Comparison of ENCODE assay signal across 27 mouse cellular contexts in genomic region chr7:96479139-96479538, GRCm38 (mm10).
DNase-seq lines count a peak whose midpoint lies in the region; ATAC-seq and TF ChIP-seq lines count a peak whose summit lies in the region.
"Had no signal": no experiment of that assay in that cellular context is flagged by ENCODE, and none has a peak within 500 bp of the region (broad histone marks: within the 10 kb centered on the region; RNA-seq: fewer than 3 reads in every experiment).

No protein-coding gene starts in this region.

- 80% methylated on average over 6 of the region's 6 CpGs for WGBS in midbrain, embryonic 11.5 days
- 78% methylated on average over 6 of the region's 6 CpGs for WGBS in midbrain, embryonic 16.5 days
- 92% methylated on average over 6 of the region's 6 CpGs for WGBS in forebrain, embryonic 10.5 days

- H3K36me3 ChIP-seq in midbrain, embryonic 11.5 days (ENCODE audit: control insufficient read depth, insufficient read depth, low read length), result no peaks in the 10 kb centered on the region
- H3K36me3 ChIP-seq in midbrain, embryonic 16.5 days (ENCODE audit: control insufficient read depth, insufficient read depth, low read length), result no peaks in the 10 kb centered on the region
- H3K36me3 ChIP-seq in forebrain, embryonic 10.5 days (replicated peaks), result no peaks in the 10 kb centered on the region
- H3K36me3 ChIP-seq: embryonic facial prominence, embryonic 12.5 days; embryonic facial prominence, embryonic 15.5 days; forebrain, embryonic 12.5 days; forebrain, embryonic 15.5 days; heart, embryonic 12.5 days; heart, embryonic 15.5 days; hindbrain, embryonic 10.5 days; hindbrain, embryonic 13.5 days; intestine, embryonic 15.5 days had no signal

- ATAC-seq in midbrain, embryonic 11.5 days (ENCODE audit: low FRiP score), result no peak
- ATAC-seq in midbrain, embryonic 16.5 days, result no peak
- ATAC-seq in Patski, result peak; percentile 75
- ATAC-seq in megakaryocyte progenitor cell, adult 5-6 weeks (replicated peaks; ENCODE audit: poor library complexity), result 0 out of 2 replicates have a peak, but pooled peaks have one; percentile 12
- ATAC-seq: CD4-positive, CD25-positive, alpha-beta regulatory T cell, adult 4 months; forebrain, embryonic 15.5 days; hindbrain, embryonic 16.5 days; intestine, embryonic 15.5 days had no signal

- H3K4me2 ChIP-seq in midbrain, embryonic 11.5 days, result no peak overlapping the region
- H3K4me2 ChIP-seq in midbrain, embryonic 16.5 days (ENCODE audit: low read length), result no peak overlapping the region
- H3K4me2 ChIP-seq: embryonic facial prominence, embryonic 12.5 days; embryonic facial prominence, embryonic 15.5 days; forebrain, embryonic 12.5 days; forebrain, embryonic 15.5 days; heart, embryonic 12.5 days; heart, embryonic 15.5 days; hindbrain, embryonic 13.5 days; intestine, embryonic 15.5 days had no signal

- H3K9me3 ChIP-seq in midbrain, embryonic 11.5 days (ENCODE audit: control insufficient read depth, low read length), result no peaks in the 10 kb centered on the region
- no peaks in the 10 kb centered on the region for H3K9me3 ChIP-seq in midbrain, embryonic 16.5 days (replicated peaks; ENCODE audit: control insufficient read depth, low read length, poor library complexity, severe bottlenecking)
- H3K9me3 ChIP-seq in forebrain, embryonic 10.5 days, result no peaks in the 10 kb centered on the region
- H3K9me3 ChIP-seq: embryonic facial prominence, embryonic 12.5 days; embryonic facial prominence, embryonic 15.5 days; forebrain, embryonic 12.5 days; forebrain, embryonic 15.5 days; heart, embryonic 15.5 days; hindbrain, embryonic 10.5 days; hindbrain, embryonic 13.5 days; intestine, embryonic 15.5 days had no signal

- POLR2A ChIA-PET in Patski (lab: Charles Lee), result no interaction called here

- in situ Hi-C loops in Patski (cut with MboI; ENCODE audit: low pct_unique_long_range_greater_than_20kb), result no loop called here

- TF ChIP-seq CTCF in Patski (IDR thresholded peaks at IDR 0.05), result no peak

- no peak overlapping the region for H3K9ac ChIP-seq in midbrain, embryonic 11.5 days (ENCODE audit: low read length)
- H3K9ac ChIP-seq in midbrain, embryonic 16.5 days (ENCODE audit: low read depth, low read length), result no peak overlapping the region
- H3K9ac ChIP-seq: embryonic facial prominence, embryonic 12.5 days; embryonic facial prominence, embryonic 15.5 days; forebrain, embryonic 12.5 days; forebrain, embryonic 15.5 days; heart, embryonic 12.5 days; heart, embryonic 15.5 days; hindbrain, embryonic 13.5 days; intestine, embryonic 15.5 days had no signal

- peak; percentile 82 for DNase-seq in midbrain, embryonic 11.5 days (ENCODE audit: low spot score, missing footprints)
- DNase-seq in Patski (ENCODE audit: low read depth, low spot score), result no peak
- no peak for DNase-seq in thymus, postnatal 10 days (ENCODE audit: low spot score in 2 of 2)
- no peak for DNase-seq in forebrain, embryonic 10.5 days (ENCODE audit: extremely low spot score, low spot score)
- DNase-seq: adrenal gland, adult 2 months; adrenal gland, postnatal 14 days; cerebellum, adult 11 months; cerebellum, adult 2 months; cerebellum, adult 9-11 months; cerebellum, postnatal 25 days; embryo, embryonic 11 days; gastrocnemius, postnatal 25 days; heart, postnatal 10 days; heart, postnatal 36 days had no signal

- no peak overlapping the region for H3K4me3 ChIP-seq in midbrain, embryonic 11.5 days (ENCODE audit: low read depth, low read length)
- no peak overlapping the region for H3K4me3 ChIP-seq in midbrain, embryonic 16.5 days (ENCODE audit: low read depth, low read length)
- no peak overlapping the region for H3K4me3 ChIP-seq in forebrain, embryonic 10.5 days
- H3K4me3 ChIP-seq: embryonic facial prominence, embryonic 12.5 days; embryonic facial prominence, embryonic 15.5 days; forebrain, embryonic 12.5 days; forebrain, embryonic 15.5 days; heart, embryonic 12.5 days; heart, embryonic 15.5 days; hindbrain, embryonic 10.5 days; hindbrain, embryonic 13.5 days; intestine, embryonic 15.5 days had no signal

- no peak overlapping the region for H3K27ac ChIP-seq in midbrain, embryonic 11.5 days (ENCODE audit: low read depth, low read length)
- H3K27ac ChIP-seq in midbrain, embryonic 16.5 days (ENCODE audit: low read length), result no peak overlapping the region
- no peak overlapping the region for H3K27ac ChIP-seq in forebrain, embryonic 10.5 days
- H3K27ac ChIP-seq: embryonic facial prominence, embryonic 12.5 days; embryonic facial prominence, embryonic 15.5 days; forebrain, embryonic 12.5 days; forebrain, embryonic 15.5 days; heart, embryonic 15.5 days; hindbrain, embryonic 10.5 days; hindbrain, embryonic 13.5 days; intestine, embryonic 15.5 days had no signal

- H3K27me3 ChIP-seq in midbrain, embryonic 11.5 days (ENCODE audit: control insufficient read depth, insufficient read depth, low read length), result no peaks in the 10 kb centered on the region
- H3K27me3 ChIP-seq in midbrain, embryonic 16.5 days (ENCODE audit: control insufficient read depth, insufficient read depth, low read depth, low read length), result no peaks in the 10 kb centered on the region
- H3K27me3 ChIP-seq in Patski, result no peaks in the 10 kb centered on the region
- no peaks in the 10 kb centered on the region for H3K27me3 ChIP-seq in forebrain, embryonic 10.5 days (ENCODE audit: poor library complexity, severe bottlenecking)
- H3K27me3 ChIP-seq: embryonic facial prominence, embryonic 12.5 days; embryonic facial prominence, embryonic 15.5 days; forebrain, embryonic 12.5 days; forebrain, embryonic 15.5 days; heart, embryonic 15.5 days; hindbrain, embryonic 13.5 days; intestine, embryonic 15.5 days had no signal

- CTCF ChIA-PET in Patski (lab: Charles Lee), result no interaction called here

- H3K4me1 ChIP-seq in midbrain, embryonic 11.5 days (ENCODE audit: control insufficient read depth, insufficient read depth, low read length), result no peaks in the 10 kb centered on the region
- no peaks in the 10 kb centered on the region for H3K4me1 ChIP-seq in midbrain, embryonic 16.5 days (ENCODE audit: control insufficient read depth, insufficient read depth, low read length)
- H3K4me1 ChIP-seq in forebrain, embryonic 10.5 days, result peaks cover 18% of the 10 kb centered on the region
- H3K4me1 ChIP-seq: heart, embryonic 12.5 days; heart, embryonic 15.5 days had no signal

Comparison
In these comparisons a context has a peak if more than half of its experiments do, and no peak if none do; other contexts are left out.
1. ATAC-seq: peak in Patski (single experiment) and megakaryocyte progenitor cell, adult 5-6 weeks (single experiment); none in midbrain, embryonic 11.5 days (single experiment) and midbrain, embryonic 16.5 days (single experiment).